Mouse (Mus musculus) heart, embryonic 16.5 days (tissue): ENCODE results near the gene Kalrn. TPM values are rescaled to one million over a fixed set of nuclear protein-coding genes. Genes with fewer than 3 reads are reported as not detected.

Experiments
- ATAC-seq: fragments of 200-750 bp; cut with Nextera tagmentation; replicated peaks from 2 replicates; pipeline ENCODE4 v1.8.0; 2017; ENCODE audit warnings: moderate number of reproducible peaks; ENCODE audit not compliant: insufficient read depth, low FRiP score; ENCODE audit errors: extremely low read depth
- H3K27ac ChIP-seq: fragments of 300-500 bp; sonication (generic); 2 replicates; pipeline ENCODE4 v1.5.1; 2014; ENCODE audit warnings: mild to moderate bottlenecking, low read length, control low read depth, moderate library complexity
- H3K27me3 ChIP-seq: fragments of 300-500 bp; sonication (generic); 2 replicates; pipeline ENCODE4 v1.6.1; 2014; ENCODE audit warnings: low read length, mixed read lengths; ENCODE audit not compliant: control insufficient read depth, insufficient read depth
- H3K36me3 ChIP-seq: fragments of 300-500 bp; sonication (generic); 2 replicates; pipeline ENCODE4 v1.6.1; 2014; ENCODE audit not compliant: control insufficient read depth, insufficient read depth
- H3K4me1 ChIP-seq: fragments of 300-500 bp; sonication (generic); 2 replicates; pipeline ENCODE4 v1.6.1; 2014; ENCODE audit warnings: low read length, mixed read lengths; ENCODE audit not compliant: control insufficient read depth, insufficient read depth
- H3K4me2 ChIP-seq: fragments of 300-500 bp; sonication (generic); 2 replicates; pipeline ENCODE4 v1.6.1; 2014; ENCODE audit warnings: low read depth, mild to moderate bottlenecking, control low read depth, low read length
- H3K4me3 ChIP-seq: fragments of 300-500 bp; sonication (generic); 2 replicates; pipeline ENCODE4 v1.5.1; 2014; ENCODE audit warnings: mild to moderate bottlenecking, control low read depth, low read length
- H3K9ac ChIP-seq: fragments of 300-500 bp; sonication (generic); 2 replicates; pipeline ENCODE4 v1.6.1; 2014; ENCODE audit warnings: low read length, control low read depth
- H3K9me3 ChIP-seq: fragments of 300-500 bp; sonication (generic); replicated peaks from 2 replicates; pipeline ENCODE4 v1.6.1; 2016; ENCODE audit warnings: low read length; ENCODE audit not compliant: control insufficient read depth
- WGBS: fragments of 180-500 bp; shearing (Covaris S2); extraction: QIAGEN DNeasy Blood & Tissue Kit; methylation state at CpG from one replicate; pipeline ENCODE4 v1.1.7; 2014; 5-methylcytosine and 5-hydroxymethylcytosine counted together
- polyA plus RNA-seq: library from polyadenylated mRNA; unstranded; fragments of >200 nt; fragmentation: Nextera tagmentation; extraction: Ambion mirVana; gene quantifications from 2 replicates; pipeline ENCODE4 v1.2.1, GENCODE M21; 2015

Kalrn gene
- polyA plus RNA-seq, 1 experiment from 2014 or later = 30.2 TPM

GRCm38 (mm10) chr16:34282026-34282425, 291.3 kb downstream of the Kalrn start:
- no peak for ATAC-seq
- H3K27ac ChIP-seq = no peak overlapping the region
- no peak overlapping the region for H3K4me3 ChIP-seq

GRCm38 (mm10) chr16:34279654-34280383, 293.5 kb downstream of the Kalrn start:
- no peaks in the 10 kb centered on the region for H3K27me3 ChIP-seq
- H3K36me3 ChIP-seq = no peaks in the 10 kb centered on the region
- no peak overlapping the region for H3K4me3 ChIP-seq
- H3K9ac ChIP-seq = no peak overlapping the region
- no peak for ATAC-seq
- H3K27ac ChIP-seq = no peak overlapping the region
- 76% methylated on average over 7 of the region's 7 CpGs for WGBS
- H3K4me2 ChIP-seq = no peak overlapping the region
- 0 out of 2 replicates have a peak, but pooled peaks cover 2% of the 10 kb centered on the region for H3K4me1 ChIP-seq
- H3K9me3 ChIP-seq = no peaks in the 10 kb centered on the region

More at GRCm38 (mm10) chr16:34282026-34282425, 291.3 kb downstream of the Kalrn start:
- 88% methylated on average over 8 of the region's 8 CpGs for WGBS
- Histone ChIP-seq H3K4me2 (no peak overlapping the region), H3K36me3 (no peaks in the 10 kb centered on the region), H3K27me3 (no peaks in the 10 kb centered on the region), H3K4me1 (no peaks in the 10 kb centered on the region), H3K9ac (no peak overlapping the region), H3K9me3 (no peaks in the 10 kb centered on the region)

- WGBS = 62% methylated on average over 4 of the region's 4 CpGs
- H3K36me3 ChIP-seq = no peaks in the 10 kb centered on the region
- no peak overlapping the region for H3K4me3 ChIP-seq
- ATAC-seq = no peak
- no peaks in the 10 kb centered on the region for H3K9me3 ChIP-seq
- H3K4me1 ChIP-seq = 0 out of 2 replicates have a peak, but pooled peaks cover 2% of the 10 kb centered on the region
- no peak overlapping the region for H3K9ac ChIP-seq
- H3K4me2 ChIP-seq = no peak overlapping the region
- no peak overlapping the region for H3K27ac ChIP-seq
- no peaks in the 10 kb centered on the region for H3K27me3 ChIP-seq
Measured at GRCm38 (mm10) chr16:34278249-34278790, 295.0 kb downstream of the Kalrn start.

- H3K27ac ChIP-seq = no peak overlapping the region
- ATAC-seq = no peak
- H3K4me3 ChIP-seq = no peak overlapping the region
- no peak overlapping the region for H3K4me2 ChIP-seq
- no peak overlapping the region for H3K9ac ChIP-seq
- H3K4me1 ChIP-seq = peaks cover 10% of the 10 kb centered on the region
- H3K27me3 ChIP-seq = no peaks in the 10 kb centered on the region
- no peaks in the 10 kb centered on the region for H3K9me3 ChIP-seq
- H3K36me3 ChIP-seq = no peaks in the 10 kb centered on the region
Measured at GRCm38 (mm10) chr16:34274607-34275006, 298.7 kb downstream of the Kalrn start.

- no peak overlapping the region for H3K27ac ChIP-seq
Measured at GRCm38 (mm10) chr16:34271476-34271875, 301.9 kb downstream of the Kalrn start.

GRCm38 (mm10) chr16:34270681-34271080, 302.7 kb downstream of the Kalrn start:
- ATAC-seq = no peak
- H3K4me2 ChIP-seq = no peak overlapping the region
- peak overlapping the region; percentile 53 for H3K27ac ChIP-seq
- no peak overlapping the region for H3K4me3 ChIP-seq
- peaks cover 19% of the 10 kb centered on the region for H3K4me1 ChIP-seq
- H3K9me3 ChIP-seq = no peaks in the 10 kb centered on the region
- H3K9ac ChIP-seq = no peak overlapping the region
- WGBS = 73% methylated on average over 2 of the region's 2 CpGs
- H3K27me3 ChIP-seq = no peaks in the 10 kb centered on the region
- H3K36me3 ChIP-seq = no peaks in the 10 kb centered on the region

More at GRCm38 (mm10) chr16:34271476-34271875, 301.9 kb downstream of the Kalrn start:
- ATAC-seq = no peak
- Histone ChIP-seq H3K36me3 (no peaks in the 10 kb centered on the region), H3K9me3 (no peaks in the 10 kb centered on the region), H3K9ac (no peak overlapping the region), H3K4me2 (no peak overlapping the region), H3K4me1 (peaks cover 19% of the 10 kb centered on the region), H3K27me3 (no peaks in the 10 kb centered on the region), H3K4me3 (no peak overlapping the region)
- WGBS = 88% methylated on average over 5 of the region's 5 CpGs

- ATAC-seq = peak; percentile 86
- H3K4me3 ChIP-seq = no peak overlapping the region
Measured at GRCm38 (mm10) chr16:34269642-34270041, 303.7 kb downstream of the Kalrn start.

DNA sequence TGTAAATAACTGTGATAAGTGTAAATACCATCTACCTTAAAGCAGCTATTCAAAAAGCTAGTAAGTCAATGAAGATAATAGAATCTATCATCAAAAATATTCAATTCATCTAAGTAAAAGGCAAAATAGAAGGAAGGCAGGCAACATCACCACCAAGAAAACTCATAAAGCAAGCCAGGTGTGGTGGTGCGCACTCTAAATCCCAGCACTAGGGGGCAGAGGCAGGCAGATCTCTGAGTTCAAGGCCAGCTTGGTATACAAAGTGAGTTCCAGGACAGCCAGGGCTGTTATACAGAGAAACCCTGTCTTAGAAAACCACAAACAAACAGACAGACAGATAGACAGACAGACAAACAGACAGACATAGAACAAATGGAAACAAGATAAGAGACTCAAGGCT, 305.6 kb downstream of the Kalrn start:
- no peak for ATAC-seq
- no peak overlapping the region for H3K27ac ChIP-seq
- no peak overlapping the region for H3K9ac ChIP-seq
- H3K4me3 ChIP-seq = no peak overlapping the region
- H3K9me3 ChIP-seq = no peaks in the 10 kb centered on the region
- H3K27me3 ChIP-seq = no peaks in the 10 kb centered on the region
- H3K36me3 ChIP-seq = no peaks in the 10 kb centered on the region
- 88% methylated on average over 1 of the region's 1 CpGs for WGBS
- H3K4me1 ChIP-seq = peaks cover 25% of the 10 kb centered on the region
- H3K4me2 ChIP-seq = no peak overlapping the region

More at GRCm38 (mm10) chr16:34269642-34270041, 303.7 kb downstream of the Kalrn start:
- Histone ChIP-seq H3K4me2 (no peak overlapping the region), H3K9ac (no peak overlapping the region), H3K27ac (peak overlapping the region; percentile 89), H3K4me1 (peaks cover 17% of the 10 kb centered on the region), H3K36me3 (no peaks in the 10 kb centered on the region), H3K27me3 (no peaks in the 10 kb centered on the region), H3K9me3 (no peaks in the 10 kb centered on the region)
- 16% methylated on average over 8 of the region's 8 CpGs for WGBS

DNA sequence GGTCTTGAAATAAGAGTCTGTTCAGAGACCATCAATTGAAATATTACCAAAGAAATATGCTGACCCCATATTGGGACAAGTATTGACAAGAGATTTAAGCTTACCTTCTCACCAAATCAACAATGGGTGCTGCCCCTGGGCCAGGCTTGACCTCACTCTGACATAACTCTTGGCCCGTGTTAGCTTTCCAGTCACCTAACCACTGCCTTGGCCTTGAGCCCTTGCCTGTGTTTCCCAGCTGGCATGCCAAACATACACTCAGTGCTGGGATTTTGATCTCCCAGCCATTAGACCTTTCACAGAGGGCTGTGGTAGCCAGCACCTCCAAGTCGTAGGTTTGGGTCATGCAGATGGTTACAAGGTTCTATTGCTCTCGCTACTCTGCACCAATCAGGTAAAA, 308.7 kb downstream of the Kalrn start:
- Histone ChIP-seq H3K9ac (no peak overlapping the region), H3K36me3 (no peaks in the 10 kb centered on the region), H3K4me1 (peaks cover 21% of the 10 kb centered on the region), H3K4me2 (no peak overlapping the region), H3K27ac (no peak overlapping the region), H3K4me3 (no peak overlapping the region), H3K9me3 (no peaks in the 10 kb centered on the region), H3K27me3 (no peaks in the 10 kb centered on the region)
- ATAC-seq = no peak
- WGBS = 68% methylated on average over 3 of the region's 3 CpGs
